Mouse (Mus musculus): ENCODE data around the gene Wipi1. TPM values are rescaled to one million over a fixed set of nuclear protein-coding genes. Genes with fewer than 3 reads are reported as not detected.

The Wipi1 gene
- polyA plus RNA-seq, 1 experiment from 2014 or later, result 16.7 TPM

- no peaks in the 10 kb centered on the region for H3K36me3 ChIP-seq
- H3K9me3 ChIP-seq (replicated peaks), result no peaks in the 10 kb centered on the region
- no peaks in the 10 kb centered on the region for H3K27me3 ChIP-seq (replicated peaks)
- H3K27ac ChIP-seq (replicated peaks), result no peak overlapping the region
- no peak overlapping the region for H3K4me3 ChIP-seq (replicated peaks)
- H3K4me2 ChIP-seq, result no peak overlapping the region
- no peak overlapping the region for H3K9ac ChIP-seq (replicated peaks)
- no peak for ATAC-seq (ENCODE audit: low FRiP score)
- WGBS, result 77% methylated on average over 7 of the region's 7 CpGs
- H3K4me1 ChIP-seq, result no peaks in the 10 kb centered on the region
These were observed 42.0 kb downstream of the Wipi1 start for GRCm38 (mm10) chr11:109569809-109570208.

- H3K4me2 ChIP-seq, result no peak overlapping the region
- H3K27ac ChIP-seq (replicated peaks), result no peak overlapping the region
- H3K4me3 ChIP-seq (replicated peaks), result no peak overlapping the region
- H3K4me1 ChIP-seq, result no peaks in the 10 kb centered on the region
- no peaks in the 10 kb centered on the region for H3K36me3 ChIP-seq
- no peak for ATAC-seq (ENCODE audit: low FRiP score)
- H3K9ac ChIP-seq (replicated peaks), result no peak overlapping the region
- H3K27me3 ChIP-seq (replicated peaks), result no peaks in the 10 kb centered on the region
- 68% methylated on average over 12 of the region's 12 CpGs for WGBS
- no peaks in the 10 kb centered on the region for H3K9me3 ChIP-seq (replicated peaks)
These were observed 42.7 kb downstream of the Wipi1 start for GRCm38 (mm10) chr11:109569007-109569618.

GRCm38 (mm10) chr11:109564466-109565214 lies 47.1 kb downstream of the Wipi1 start:
- ATAC-seq (ENCODE audit: low FRiP score), result no peak
- Histone ChIP-seq H3K9me3 (replicated peaks) (no peaks in the 10 kb centered on the region), H3K4me3 (replicated peaks) (no peak overlapping the region), H3K4me2 (no peak overlapping the region), H3K27me3 (replicated peaks) (no peaks in the 10 kb centered on the region), H3K4me1 (no peaks in the 10 kb centered on the region), H3K27ac (replicated peaks) (no peak overlapping the region), H3K9ac (replicated peaks) (no peak overlapping the region), H3K36me3 (no peaks in the 10 kb centered on the region)
- 71% methylated on average over 15 of the region's 15 CpGs for WGBS

DNA sequence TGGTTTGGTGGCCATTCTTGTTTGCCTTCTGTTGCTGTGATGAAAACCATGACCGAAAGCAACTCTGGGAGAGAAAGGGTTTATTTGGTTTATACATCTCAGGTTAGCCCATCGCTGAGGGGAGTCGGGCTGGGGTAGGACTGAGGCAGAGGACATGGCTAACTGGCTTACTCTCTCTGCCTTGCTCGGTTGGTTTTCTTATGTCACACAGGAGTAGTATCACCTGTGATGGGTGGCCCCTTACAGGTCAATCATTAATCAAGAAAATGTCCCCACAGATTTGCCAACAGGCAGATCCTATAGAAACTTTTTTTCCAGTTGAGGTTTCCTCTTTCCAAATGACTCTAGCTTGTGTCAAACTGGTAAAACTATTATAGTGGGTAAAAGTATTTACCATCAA lies 48.1 kb downstream of the Wipi1 start:
- ATAC-seq (ENCODE audit: low FRiP score), result no peak
- H3K4me3 ChIP-seq (replicated peaks), result no peak overlapping the region
- H3K9me3 ChIP-seq (replicated peaks), result no peaks in the 10 kb centered on the region
- no peak overlapping the region for H3K9ac ChIP-seq (replicated peaks)
- WGBS, result 92% methylated on average over 4 of the region's 4 CpGs
- H3K27ac ChIP-seq (replicated peaks), result no peak overlapping the region
- H3K4me1 ChIP-seq, result no peaks in the 10 kb centered on the region
- H3K27me3 ChIP-seq (replicated peaks), result no peaks in the 10 kb centered on the region
- no peak overlapping the region for H3K4me2 ChIP-seq
- H3K36me3 ChIP-seq, result no peaks in the 10 kb centered on the region

- Histone ChIP-seq H3K36me3 (no peaks in the 10 kb centered on the region), H3K27me3 (replicated peaks) (no peaks in the 10 kb centered on the region), H3K9me3 (replicated peaks) (no peaks in the 10 kb centered on the region), H3K4me2 (no peak overlapping the region), H3K4me3 (replicated peaks) (no peak overlapping the region), H3K9ac (replicated peaks) (no peak overlapping the region), H3K4me1 (no peaks in the 10 kb centered on the region), H3K27ac (replicated peaks) (no peak overlapping the region)
- ATAC-seq (ENCODE audit: low FRiP score), result no peak
- WGBS, result 74% methylated on average over 3 of the region's 3 CpGs
These were observed 50.3 kb downstream of the Wipi1 start for GRCm38 (mm10) chr11:109561445-109561844.

GRCm38 (mm10) chr11:109560793-109561257 lies 50.9 kb downstream of the Wipi1 start:
- H3K27ac ChIP-seq (replicated peaks), result no peak overlapping the region
- H3K9ac ChIP-seq (replicated peaks), result no peak overlapping the region
- H3K9me3 ChIP-seq (replicated peaks), result no peaks in the 10 kb centered on the region
- no peaks in the 10 kb centered on the region for H3K4me1 ChIP-seq
- no peaks in the 10 kb centered on the region for H3K27me3 ChIP-seq (replicated peaks)
- no peak for ATAC-seq (ENCODE audit: low FRiP score)
- H3K36me3 ChIP-seq, result no peaks in the 10 kb centered on the region
- H3K4me2 ChIP-seq, result no peak overlapping the region
- 42% methylated on average over 9 of the region's 9 CpGs for WGBS
- H3K4me3 ChIP-seq (replicated peaks), result no peak overlapping the region

DNA sequence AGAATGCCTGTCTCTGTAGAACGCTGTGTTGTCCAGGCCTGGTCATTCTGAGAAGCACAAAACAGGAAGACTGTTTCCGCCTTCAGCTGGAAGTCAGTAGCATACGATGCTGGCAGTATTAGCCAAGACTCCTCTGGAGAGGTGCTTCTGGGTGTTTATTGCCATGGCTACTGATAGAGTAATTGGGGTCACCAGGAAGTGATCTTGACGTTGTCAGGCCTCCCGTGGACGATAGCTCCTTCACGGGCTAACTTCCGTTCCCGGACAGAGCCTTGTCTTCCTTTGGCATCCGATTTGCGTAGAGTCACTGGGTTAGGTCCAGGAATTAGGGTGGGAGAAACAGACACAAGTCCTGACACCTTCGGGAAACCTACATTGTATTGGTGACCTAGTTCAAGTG lies 52.5 kb downstream of the Wipi1 start:
- no peak overlapping the region for H3K9ac ChIP-seq (replicated peaks)
- no peaks in the 10 kb centered on the region for H3K9me3 ChIP-seq (replicated peaks)
- H3K27ac ChIP-seq (replicated peaks), result no peak overlapping the region
- no peak for ATAC-seq (ENCODE audit: low FRiP score)
- H3K4me1 ChIP-seq, result no peaks in the 10 kb centered on the region
- H3K36me3 ChIP-seq, result no peaks in the 10 kb centered on the region
- 88% methylated on average over 12 of the region's 12 CpGs for WGBS
- no peak overlapping the region for H3K4me2 ChIP-seq
- no peaks in the 10 kb centered on the region for H3K27me3 ChIP-seq (replicated peaks)
- no peak overlapping the region for H3K4me3 ChIP-seq (replicated peaks)

DNA sequence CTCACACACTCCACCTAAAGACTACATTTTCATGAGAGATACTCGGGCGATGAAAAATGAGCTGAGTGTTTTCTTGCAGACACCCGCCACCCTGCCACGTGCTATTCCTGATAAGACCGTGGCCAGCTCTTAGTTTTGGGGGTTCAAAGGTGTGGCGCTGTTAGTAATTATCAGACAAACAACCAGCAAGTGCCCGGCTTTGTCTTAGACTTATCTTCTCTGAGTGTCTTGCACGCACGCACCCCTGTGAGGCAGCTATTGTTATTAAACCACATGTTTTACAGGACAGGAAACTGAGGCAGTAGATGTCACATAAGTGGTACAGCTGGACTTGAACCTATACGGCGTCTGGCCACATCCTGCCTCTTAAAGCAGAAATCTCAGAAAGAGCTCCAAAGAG lies 54.3 kb downstream of the Wipi1 start:
- Histone ChIP-seq H3K27me3 (replicated peaks) (no peaks in the 10 kb centered on the region), H3K36me3 (no peaks in the 10 kb centered on the region), H3K4me2 (no peak overlapping the region), H3K9me3 (replicated peaks) (no peaks in the 10 kb centered on the region), H3K4me1 (no peaks in the 10 kb centered on the region), H3K9ac (replicated peaks) (no peak overlapping the region), H3K27ac (replicated peaks) (no peak overlapping the region), H3K4me3 (replicated peaks) (no peak overlapping the region)
- 90% methylated on average over 11 of the region's 11 CpGs for WGBS
- ATAC-seq (ENCODE audit: low FRiP score), result no peak

- H3K4me1 ChIP-seq, result no peaks in the 10 kb centered on the region
These were observed 55.6 kb downstream of the Wipi1 start for GRCm38 (mm10) chr11:109556130-109556529.

GRCm38 (mm10) chr11:109554443-109554842 lies 57.3 kb downstream of the Wipi1 start:
- no peak overlapping the region for H3K27ac ChIP-seq (replicated peaks)
- no peak for ATAC-seq (ENCODE audit: low FRiP score)
- no peaks in the 10 kb centered on the region for H3K4me1 ChIP-seq
- H3K4me3 ChIP-seq (replicated peaks), result no peak overlapping the region
- 68% methylated on average over 3 of the region's 3 CpGs for WGBS
- no peak overlapping the region for H3K9ac ChIP-seq (replicated peaks)
- H3K36me3 ChIP-seq, result no peaks in the 10 kb centered on the region
- no peaks in the 10 kb centered on the region for H3K27me3 ChIP-seq (replicated peaks)
- H3K4me2 ChIP-seq, result no peak overlapping the region
- H3K9me3 ChIP-seq (replicated peaks), result no peaks in the 10 kb centered on the region

More at GRCm38 (mm10) chr11:109556130-109556529, 55.6 kb downstream of the Wipi1 start:
- Histone ChIP-seq H3K9me3 (replicated peaks) (no peaks in the 10 kb centered on the region), H3K9ac (replicated peaks) (no peak overlapping the region), H3K27me3 (replicated peaks) (no peaks in the 10 kb centered on the region), H3K27ac (replicated peaks) (no peak overlapping the region), H3K4me3 (replicated peaks) (no peak overlapping the region), H3K4me2 (no peak overlapping the region), H3K36me3 (no peaks in the 10 kb centered on the region)
- no peak for ATAC-seq (ENCODE audit: low FRiP score)
- WGBS, result 89% methylated on average over 6 of the region's 6 CpGs

DNA sequence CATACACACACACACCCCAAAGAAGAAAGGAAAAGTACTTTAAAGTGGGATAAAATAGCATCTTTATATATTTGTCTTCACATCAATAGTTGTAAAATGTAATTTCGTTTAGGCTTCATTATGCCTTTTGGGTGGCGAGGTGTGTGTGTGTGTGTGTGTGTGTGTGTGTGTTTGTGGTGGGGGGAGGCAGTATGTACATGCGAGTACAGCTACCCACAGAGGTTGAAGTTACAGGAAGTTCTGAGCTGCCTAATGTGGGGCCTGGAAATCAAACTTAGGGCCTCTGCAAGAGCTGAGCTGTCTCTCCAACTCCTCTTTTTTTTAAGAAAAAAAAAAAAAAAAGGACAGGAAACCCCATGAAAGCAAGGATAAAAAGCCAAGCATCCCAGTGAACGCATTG lies 57.8 kb downstream of the Wipi1 start:
- H3K4me1 ChIP-seq, result no peaks in the 10 kb centered on the region
- no peak overlapping the region for H3K4me2 ChIP-seq
- H3K27me3 ChIP-seq (replicated peaks), result no peaks in the 10 kb centered on the region
- no peak overlapping the region for H3K9ac ChIP-seq (replicated peaks)
- H3K36me3 ChIP-seq, result no peaks in the 10 kb centered on the region
- H3K9me3 ChIP-seq (replicated peaks), result no peaks in the 10 kb centered on the region
- WGBS, result 84% methylated on average over 4 of the region's 4 CpGs
- H3K4me3 ChIP-seq (replicated peaks), result no peak overlapping the region
- ATAC-seq (ENCODE audit: low FRiP score), result no peak
- no peak overlapping the region for H3K27ac ChIP-seq (replicated peaks)

- no peak for ATAC-seq (ENCODE audit: low FRiP score)
- no peaks in the 10 kb centered on the region for H3K9me3 ChIP-seq (replicated peaks)
- WGBS, result 82% methylated on average over 5 of the region's 5 CpGs
- H3K4me2 ChIP-seq, result no peak overlapping the region
- H3K27ac ChIP-seq (replicated peaks), result no peak overlapping the region
- H3K9ac ChIP-seq (replicated peaks), result no peak overlapping the region
- no peaks in the 10 kb centered on the region; the same call in 1 of the 2 replicates for H3K4me1 ChIP-seq
- no peaks in the 10 kb centered on the region for H3K27me3 ChIP-seq (replicated peaks)
- no peaks in the 10 kb centered on the region for H3K36me3 ChIP-seq
- H3K4me3 ChIP-seq (replicated peaks), result no peak overlapping the region
These were observed 62.0 kb downstream of the Wipi1 start for GRCm38 (mm10) chr11:109549599-109550290.
